Mouse (Mus musculus): ENCODE data around the gene Sptssa. TPM values are rescaled to one million over a fixed set of nuclear protein-coding genes. Genes with fewer than 3 reads are reported as not detected.
"Not testable (repeated sequence)": the region's sequence is repeated elsewhere in the genome, so short reads cannot be mapped to it uniquely, and the experiment has no call there.

Gene Sptssa
- 10 to 100 TPM; 17.0 to 17.9 TPM for total RNA-seq (2021)
- long read RNA-seq, experiment 1, transcript Sptssa-201 (2 exons, 1,346 nt): major isoform, 40 of 40 reads
- long read RNA-seq, experiment 1, partial matches to known transcripts: 0 of 40 reads
- long read RNA-seq, experiment 1, other reads (novel, unspliced or antisense): 0 of 40 reads
- long read RNA-seq, experiment 2, transcript Sptssa-201 (2 exons, 1,346 nt): major isoform, 41 of 41 reads
- long read RNA-seq, experiment 2, partial matches to known transcripts: 0 of 41 reads
- long read RNA-seq, experiment 2, other reads (novel, unspliced or antisense): 0 of 41 reads

DNA sequence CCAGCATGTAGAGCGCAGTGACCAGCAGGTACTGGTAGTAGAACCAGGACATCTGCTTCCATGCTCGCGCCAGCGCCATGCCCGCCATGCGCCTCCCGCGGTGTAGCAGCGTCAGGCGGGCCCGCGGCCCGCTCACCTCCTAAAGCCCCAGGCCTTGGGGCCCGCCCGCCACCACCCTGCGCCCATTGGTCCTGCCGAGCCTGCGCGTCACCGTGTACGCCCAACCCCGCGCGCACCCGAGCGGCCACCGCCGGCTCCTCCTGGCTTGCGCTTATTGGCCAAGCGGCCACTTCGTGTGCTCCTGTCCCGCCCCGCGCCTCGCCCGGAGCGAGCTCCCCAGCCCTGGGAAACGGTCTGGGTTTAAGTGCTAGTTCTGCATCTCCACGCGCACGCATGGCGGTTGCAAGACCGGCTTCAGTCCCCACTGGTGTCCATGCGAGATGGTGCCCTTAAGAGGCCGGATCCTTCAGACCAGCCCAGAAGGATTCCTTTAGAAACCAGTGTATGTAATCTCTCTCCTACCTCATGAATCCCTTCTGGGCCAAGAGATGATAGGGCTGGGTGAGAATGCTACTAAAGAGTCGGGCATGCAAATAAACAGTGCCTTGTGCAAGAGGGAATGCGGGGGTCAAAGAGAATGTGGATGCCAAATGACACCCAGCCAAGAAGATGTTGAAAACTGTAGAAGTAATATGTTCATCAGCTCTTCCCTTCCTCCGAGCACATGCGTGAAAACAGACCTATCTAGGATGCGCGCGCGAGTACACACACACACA is at the start of gene Sptssa:
TSS of gene Sptssa (minus strand) at position 178 of the 776 bp plus-strand sequence.
- peak; percentile 98 for DNase-seq

DNA sequence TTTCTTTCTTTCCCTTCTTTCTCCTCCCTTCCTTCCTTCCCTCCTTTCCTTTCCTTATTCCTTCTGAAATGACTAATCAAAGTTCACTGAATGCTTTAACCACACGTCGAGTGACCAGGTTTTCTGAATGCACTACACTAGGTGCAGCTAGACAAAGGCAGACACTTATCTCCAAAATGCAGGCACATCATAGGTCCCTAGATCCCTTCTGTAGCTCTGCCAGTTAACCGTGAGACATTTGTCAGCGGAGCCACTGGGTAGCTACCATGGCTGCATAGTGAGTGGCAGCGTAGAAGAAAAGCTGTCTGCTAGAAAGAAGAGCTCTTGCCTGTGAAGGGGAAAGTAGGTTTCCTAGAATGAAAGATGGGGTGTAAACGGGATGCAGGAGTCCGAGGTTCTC is 43.0 kb upstream of the Sptssa start:
- DNase-seq: no peak

DNA sequence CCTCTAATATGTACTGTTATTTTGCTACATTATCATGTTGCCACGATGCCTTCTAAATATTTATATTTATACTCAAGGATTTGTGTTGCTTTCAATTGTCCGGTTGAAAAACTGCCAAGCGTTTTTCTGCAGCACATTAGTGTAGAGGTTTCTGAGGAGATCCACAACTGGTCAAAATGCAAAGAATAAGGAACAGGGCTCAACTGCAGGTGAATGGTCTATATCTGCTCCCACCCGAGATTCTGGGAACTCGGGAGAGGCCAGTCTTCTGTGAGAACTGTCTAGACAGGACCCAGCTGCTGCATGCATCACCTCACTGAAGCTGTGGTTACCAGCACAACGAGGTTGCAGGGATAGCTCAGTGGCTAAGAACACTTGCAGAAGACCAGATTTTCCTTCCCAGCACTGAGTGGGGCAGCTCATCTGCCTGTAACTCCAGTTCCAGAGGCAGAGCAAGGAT is 41.4 kb upstream of the Sptssa start:
- no peak for DNase-seq

DNA sequence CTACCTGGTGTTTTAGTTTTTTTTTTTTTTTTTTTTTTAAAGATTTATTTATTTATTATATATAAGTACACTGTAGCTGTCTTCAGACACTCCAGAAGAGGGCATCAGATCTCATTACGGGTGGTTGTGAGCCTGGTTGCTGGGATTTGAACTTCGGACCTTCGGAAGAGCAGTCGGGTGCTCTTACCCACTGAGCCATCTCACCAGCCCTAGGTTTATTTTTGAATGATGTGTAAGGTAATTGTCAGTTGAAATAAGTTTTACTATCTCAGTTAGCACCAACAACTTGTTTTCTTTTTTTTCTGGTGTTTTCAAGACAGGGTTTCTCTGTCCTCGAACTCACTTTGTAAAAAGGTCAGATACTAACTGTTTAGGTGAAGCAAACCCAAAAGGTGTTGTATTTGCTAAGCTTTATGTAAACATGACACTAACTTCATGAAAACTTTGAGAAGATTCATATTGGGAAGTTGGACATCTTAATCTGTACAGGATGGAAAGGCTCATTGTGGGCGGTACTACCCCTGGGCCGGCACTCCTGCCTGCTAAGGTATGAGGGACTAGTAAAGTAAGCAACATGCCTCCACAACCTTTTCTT is 40.7 kb upstream of the Sptssa start:
- DNase-seq: no peak

DNA sequence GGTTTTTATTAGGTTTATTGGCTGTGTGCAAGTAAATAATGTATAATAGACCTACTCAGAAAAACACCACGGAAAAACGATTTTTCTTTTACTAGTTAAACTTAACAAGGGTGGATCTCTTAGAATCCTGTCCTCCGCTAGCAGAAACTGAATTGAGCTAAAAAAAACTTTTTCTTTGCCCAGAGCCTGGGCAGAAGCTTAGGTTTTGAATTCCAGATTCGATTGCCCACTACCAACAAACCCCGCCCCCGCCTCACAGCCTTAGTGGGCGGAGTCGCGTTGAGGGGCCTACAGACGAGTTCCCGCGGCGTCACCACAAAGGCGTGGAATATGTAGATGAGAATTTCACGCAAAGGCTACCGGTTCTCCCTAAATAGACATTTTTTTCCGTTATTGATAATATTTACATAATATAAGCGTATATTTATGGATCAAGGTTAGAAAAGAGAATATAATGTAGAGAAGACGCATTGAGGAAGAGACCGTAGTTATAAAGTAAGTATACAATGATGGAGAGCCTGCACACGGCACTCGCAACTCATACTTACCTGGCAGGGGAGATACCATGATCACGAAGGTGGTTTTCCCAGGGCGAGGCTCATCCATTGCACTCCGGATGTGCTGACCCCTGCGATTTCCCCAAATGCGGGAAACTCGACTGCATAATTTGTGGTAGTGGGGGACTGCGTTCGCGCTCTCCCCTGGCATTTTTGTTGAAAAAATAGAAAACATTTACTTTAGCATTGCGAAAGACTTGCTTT is 40.0 kb upstream of the Sptssa start:
- peak; percentile 91 for DNase-seq

DNA sequence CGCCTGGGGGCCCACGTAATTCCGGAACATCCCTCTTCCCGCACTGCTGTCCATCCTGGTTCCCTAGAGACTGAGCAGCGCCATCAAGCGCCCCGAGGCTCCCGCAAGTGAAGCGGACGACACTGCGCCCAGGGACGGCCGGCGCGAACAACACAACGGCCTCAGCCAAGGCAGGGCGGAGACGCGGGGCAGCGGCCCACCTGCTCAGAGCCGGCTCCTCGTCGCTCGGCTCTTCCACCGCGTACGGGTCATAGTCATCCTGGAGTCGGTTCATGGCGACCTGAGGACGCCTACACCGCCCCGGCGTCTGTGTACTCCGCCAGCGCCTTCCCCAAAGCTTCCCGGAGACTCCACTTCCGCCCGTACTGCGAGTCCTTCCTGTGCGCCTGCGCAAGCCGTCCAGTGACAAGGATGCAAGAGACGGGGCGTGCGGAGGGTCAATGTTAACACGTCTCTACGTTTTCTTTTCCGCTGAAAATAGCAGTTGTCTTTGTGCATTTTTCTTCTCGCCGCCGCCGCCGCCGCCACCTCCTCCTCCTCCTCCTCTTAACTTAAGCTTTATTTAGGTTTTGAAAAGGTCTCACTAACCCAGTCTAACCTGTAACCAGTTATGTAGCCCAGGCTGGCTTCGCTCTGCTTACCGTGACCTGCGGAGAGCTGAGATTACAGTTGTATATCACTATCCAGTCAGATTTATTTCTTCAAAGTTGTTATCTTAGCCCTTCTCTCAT is 39.3 kb upstream of the Sptssa start, which contains the start of gene Eapp:
TSS of gene Eapp (minus strand) at position 387 of the 731 bp plus-strand sequence.
- peak; percentile 93 for DNase-seq

DNA sequence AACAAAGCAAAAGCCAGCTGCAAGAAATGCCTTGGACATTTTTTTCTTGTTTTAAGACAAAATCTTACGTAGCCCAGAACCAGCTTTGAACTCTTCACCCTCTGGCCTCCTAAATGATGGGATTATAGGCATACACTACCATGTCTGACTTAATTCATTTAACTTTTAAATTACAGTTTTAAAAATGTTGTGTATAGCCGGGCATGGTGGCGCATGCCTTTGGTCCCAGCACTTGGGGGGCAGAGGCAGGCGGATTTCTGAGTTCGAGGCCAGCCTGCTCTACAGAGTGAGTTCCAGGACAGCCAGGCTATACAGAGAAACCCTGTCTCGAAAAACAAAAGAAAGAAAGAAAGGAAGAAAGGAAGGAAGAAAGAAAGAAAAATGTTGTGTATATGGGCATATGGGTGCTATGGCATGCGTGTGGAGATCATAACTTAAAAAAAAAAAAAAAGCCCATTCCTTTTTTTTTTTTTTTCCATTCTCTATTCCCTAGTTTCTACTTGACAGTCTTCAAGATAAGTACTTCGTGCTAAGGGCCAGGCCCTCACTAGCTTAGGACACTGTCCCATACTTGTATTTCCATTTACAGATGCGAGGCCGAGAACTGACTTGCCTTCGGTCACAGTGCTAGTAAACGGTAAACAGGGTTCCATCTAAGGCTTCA is 38.6 kb upstream of the Sptssa start:
- DNase-seq: no peak

DNA sequence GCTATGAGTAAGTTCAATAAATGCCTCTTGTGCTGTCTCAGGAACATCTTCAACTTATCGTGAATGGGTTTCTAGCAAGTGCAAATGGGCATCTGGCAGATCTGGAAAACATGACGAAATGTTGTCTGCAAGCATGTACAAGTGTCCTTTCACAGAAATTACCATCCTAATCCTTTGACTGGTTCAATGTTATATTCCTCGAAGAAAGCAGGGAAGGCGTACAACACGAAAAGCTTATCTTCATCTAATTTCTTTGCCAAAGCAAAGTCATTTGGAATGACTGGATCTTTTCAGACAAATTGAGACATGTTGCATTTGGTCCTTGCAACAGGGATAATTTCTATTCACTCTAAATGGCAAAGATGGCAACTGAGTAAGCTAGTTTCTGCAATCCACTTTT is 32.7 kb upstream of the Sptssa start:
- no peak for DNase-seq

DNA sequence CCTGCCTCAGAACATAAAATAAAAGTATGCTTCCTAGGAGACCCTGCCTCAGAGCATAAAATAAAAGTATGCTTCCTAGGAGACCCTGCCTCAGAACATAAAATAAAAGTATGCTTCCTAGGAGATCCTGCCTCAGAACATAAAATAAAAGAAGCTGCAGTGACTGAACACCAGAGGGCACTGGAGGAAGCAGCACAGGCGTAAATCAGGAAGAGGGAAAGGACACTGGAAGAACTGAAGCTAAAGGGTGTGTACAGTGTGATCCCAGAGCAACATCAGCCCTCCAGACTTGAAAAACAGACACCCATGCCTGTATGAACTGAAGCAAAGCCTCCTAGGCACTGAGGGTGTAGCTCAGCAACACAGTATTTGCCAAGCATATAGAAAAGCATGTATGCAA is 26.8 kb upstream of the Sptssa start:
- no peak for DNase-seq

DNA sequence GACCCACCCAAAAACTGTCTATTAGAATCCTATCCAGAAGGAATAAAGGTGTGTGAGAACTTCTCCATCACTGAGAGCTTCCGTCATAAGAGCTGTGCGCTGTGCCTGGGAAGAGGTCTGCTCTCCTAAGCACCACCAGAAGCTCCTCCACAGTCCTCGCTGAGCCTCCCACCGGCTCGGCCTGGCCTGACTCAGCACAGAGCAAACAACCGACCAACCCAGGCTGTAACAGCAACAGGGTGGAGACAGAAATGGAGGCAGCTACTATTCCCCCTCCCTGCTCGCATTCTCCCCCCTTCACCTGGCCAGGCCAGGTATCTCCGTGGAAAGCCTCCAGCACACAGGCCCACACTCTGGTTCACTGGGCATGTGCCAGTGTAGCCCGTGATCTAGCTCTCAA is 20.3 kb upstream of the Sptssa start:
- no peak for DNase-seq

DNA sequence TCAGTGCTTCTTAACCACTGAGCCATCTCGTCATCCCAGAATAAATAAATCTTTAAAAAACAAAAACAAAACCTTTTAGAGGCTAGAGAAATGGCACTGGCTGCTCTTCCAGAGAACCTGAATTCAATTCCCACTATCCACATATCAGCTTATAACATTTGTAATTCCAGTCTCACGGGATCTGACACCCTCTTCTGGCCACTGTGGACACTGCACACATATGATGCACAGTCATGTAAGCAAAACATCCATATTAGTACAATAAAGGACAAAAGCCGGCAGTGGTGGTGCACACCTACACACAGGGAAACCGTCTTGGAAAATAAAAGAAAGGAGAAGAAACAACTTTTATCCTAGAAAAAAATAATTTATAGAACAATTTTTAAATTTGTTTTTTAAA is 19.0 kb upstream of the Sptssa start:
- DNase-seq: no peak

DNA sequence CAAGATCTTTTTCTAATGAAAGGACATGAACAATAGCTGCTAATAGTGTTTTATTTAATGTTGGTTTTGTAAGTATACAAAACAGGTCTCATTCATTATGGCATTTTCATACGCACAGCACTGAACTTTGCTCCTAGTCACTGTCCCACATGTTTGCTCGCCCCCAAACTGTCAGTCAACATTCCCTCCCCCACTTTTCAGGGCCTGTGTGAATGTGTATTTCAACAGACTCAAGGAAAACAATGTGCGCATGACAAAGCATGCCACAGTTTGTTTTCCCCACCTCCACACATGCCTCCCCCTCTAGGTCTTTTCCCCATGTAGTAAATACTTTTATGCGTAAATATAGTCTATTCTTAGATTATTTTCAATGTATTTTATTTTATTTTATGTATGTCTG is 14.9 kb upstream of the Sptssa start:
- DNase-seq: no peak

DNA sequence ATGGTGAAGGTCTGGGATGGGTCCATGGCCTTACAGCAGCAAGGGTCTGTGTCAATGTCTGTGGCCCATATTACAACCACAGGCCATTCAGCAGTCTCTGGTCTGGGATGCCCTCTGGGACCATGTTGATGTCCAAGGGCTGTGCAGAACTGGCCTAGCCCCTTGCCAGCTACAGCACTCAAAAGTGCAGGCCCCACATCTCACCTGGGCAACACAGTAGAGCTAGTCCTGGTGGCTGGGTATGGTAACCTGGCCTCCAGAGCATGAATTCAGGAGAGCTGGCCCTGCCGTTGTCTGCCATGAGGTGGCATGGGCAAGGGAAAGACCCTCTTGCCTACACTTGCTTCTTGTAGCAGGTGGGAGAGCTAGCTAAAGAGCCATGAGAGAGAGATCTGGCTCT is 11.8 kb upstream of the Sptssa start:
- DNase-seq: no peak

DNA sequence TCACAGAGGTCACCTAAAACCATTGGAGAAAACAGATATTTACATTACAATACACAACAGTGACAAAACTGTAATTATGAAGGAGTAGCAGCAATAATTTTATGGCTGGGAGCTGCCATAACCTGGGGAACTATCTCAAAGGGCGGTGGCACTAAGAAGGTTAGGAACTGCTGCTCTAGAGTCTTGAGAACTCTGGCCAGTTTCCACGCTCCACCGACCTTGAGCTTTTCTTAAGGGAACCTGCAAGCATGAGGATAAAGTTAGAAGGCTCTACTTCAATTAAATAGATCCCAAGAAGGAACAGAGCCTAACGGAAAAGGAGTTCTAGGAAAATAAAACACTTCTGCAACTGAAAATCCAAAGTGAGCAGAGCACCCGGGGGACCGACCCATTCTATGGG is 9.2 kb upstream of the Sptssa start:
- DNase-seq: no peak

DNA sequence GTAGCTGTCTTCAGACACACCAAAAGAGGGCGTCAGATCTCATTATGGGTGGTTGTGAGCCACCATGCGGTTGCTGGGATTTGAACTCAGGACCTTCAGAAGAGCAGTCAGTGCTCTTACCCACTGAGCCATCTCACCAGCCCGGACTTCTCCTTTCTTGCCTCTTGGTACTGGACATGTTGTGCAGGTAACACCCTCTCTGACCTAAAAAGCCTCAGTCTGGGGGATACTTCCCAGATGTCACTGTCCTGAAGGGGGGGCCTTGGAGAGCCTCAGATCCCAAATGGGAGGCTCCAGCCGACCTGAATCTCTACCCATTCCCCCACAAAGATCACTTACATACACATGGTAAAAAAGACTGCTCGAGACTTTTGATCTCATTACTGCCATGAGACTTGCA is 5.1 kb upstream of the Sptssa start:
- not testable (repeated sequence) for DNase-seq

DNA sequence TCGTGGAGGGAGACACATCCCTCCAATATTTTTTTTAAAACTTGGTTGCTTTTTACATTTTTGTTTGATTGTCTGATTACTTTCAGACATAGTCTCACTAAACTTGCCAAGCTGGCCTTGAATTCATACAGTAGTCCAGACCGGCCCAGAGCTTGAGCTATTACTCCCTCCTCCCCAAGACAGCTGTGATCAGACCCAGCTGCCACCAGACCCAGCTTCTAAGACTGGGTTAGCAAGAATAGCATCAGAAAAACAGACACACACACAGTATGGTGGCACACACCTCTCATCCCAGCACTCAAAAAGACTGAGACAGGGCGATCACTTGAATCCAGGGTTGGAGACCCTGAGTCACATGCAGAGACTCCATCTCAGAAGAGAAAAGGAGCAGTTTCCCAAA is 3.5 kb upstream of the Sptssa start:
- DNase-seq: no peak

DNA sequence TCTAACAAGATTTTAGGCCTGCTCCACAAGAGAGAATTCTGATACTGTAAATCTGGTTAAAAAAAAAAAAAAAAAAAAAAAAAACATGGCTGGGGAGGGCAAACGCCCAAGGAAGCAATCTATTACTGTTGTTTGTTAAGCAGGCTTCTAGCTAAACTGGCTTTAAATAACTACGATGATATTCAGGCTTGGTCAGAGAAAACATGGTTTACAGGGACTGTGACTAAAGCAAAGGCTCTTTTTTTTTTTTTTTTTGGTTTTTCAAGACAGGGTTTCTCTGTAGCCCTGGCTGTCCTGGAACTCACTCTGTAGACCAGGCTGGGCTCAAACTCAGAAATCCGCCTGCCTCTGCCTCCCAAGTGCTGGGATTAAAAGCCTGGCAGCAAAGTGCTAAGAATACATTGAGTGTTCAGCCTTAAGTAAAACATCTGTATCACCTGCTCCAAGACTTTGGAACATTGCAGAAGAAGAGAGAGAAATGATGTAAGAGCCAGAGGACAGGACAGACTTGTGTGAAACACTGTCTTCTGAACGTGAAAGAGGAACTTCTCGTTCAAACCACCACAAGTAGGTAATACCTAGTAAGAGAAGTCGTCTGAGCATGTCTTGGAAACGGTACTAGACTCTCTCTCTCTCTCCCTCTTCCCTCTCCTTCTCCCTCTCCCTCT is 2.2 kb upstream of the Sptssa start:
- no peak for DNase-seq

DNA sequence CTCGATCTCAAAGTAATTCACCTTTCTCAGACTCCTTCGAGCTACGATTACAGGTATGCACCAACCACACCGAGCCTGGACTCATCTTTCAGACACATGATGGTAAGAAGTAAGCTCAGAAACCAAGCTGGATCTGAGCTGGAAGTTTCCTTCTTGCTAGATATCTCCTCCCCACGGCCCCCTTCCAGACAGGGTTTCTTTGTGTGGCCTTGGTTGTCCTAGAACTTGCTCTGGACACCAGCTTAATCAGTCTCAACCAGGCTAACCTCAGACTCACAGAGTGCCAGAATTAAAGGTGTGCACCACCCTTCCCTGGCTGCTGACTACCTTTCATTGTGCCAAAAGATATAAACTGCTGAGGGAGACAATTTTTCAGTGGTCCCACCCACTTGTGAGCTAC is 1.6 kb upstream of the Sptssa start:
- no peak for DNase-seq

DNA sequence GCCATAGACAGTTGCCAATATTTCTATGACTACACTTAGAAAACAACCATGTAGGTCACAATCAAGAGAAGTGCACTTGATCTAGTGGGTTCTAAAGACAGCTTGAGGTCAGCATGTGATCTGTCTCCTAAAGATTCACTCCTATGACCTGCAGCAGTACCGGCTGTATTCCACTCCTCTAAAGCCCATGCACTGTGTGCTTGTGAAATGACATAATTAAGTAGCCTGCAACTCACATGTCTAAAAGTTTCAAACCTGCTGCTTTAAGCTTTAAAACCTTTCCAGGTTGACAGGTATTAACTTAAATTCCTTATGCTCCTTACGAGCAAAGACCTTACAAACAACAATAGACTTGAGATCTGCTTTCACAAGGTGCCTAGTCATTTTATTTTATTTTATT is 853 bp upstream of the Sptssa start:
- DNase-seq: no peak

DNA sequence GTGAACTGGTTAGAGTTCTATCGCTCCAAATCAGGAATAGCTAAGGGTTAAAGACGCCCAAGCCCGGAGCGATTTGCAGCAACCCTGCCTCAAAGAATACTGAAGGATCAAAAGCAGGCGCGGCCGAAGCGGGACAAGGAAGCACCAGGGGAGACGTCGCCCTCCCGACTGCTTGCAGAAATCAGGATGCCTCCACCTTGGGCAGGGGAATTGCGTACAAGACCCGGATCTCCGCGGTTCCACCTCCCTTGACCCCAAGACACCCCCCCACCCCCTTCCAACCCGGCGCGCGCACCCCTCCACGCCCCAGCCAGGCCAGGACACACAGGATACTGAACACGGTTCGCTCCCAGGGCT is 356 bp downstream of the Sptssa start:
- no peak for DNase-seq

All from gastrocnemius, postnatal 25 days (tissue).